Mouse (Mus musculus) intestine, postnatal 0 days (tissue): Measurements from ENCODE around the gene Ltv1. TPM values are rescaled to one million over a fixed set of nuclear protein-coding genes. Genes with fewer than 3 reads are reported as not detected.

Experiments
- ATAC-seq: fragments of 200-750 bp; cut with Nextera tagmentation; 2 replicates; pipeline ENCODE4 v1.8.0; 2017; ENCODE audit warnings: mild to moderate bottlenecking, moderate TSS enrichment, moderate library complexity
- H3K27ac ChIP-seq: fragments of 300-500 bp; sonication (generic); 2 replicates; pipeline ENCODE4 v1.5.1; 2014; ENCODE audit warnings: mild to moderate bottlenecking, low read depth, low read length, moderate library complexity
- H3K27me3 ChIP-seq: fragments of 300-500 bp; sonication (generic); replicated peaks from 2 replicates; pipeline ENCODE4 v1.6.1; 2014; ENCODE audit warnings: low read length, mixed read lengths; ENCODE audit not compliant: control insufficient read depth, insufficient read depth
- H3K36me3 ChIP-seq: fragments of 300-500 bp; sonication (generic); 2 replicates; pipeline ENCODE4 v1.6.1; 2014; ENCODE audit warnings: mild to moderate bottlenecking, moderate library complexity; ENCODE audit not compliant: control insufficient read depth, insufficient read depth
- H3K4me1 ChIP-seq: fragments of 300-500 bp; sonication (generic); replicated peaks from 2 replicates; pipeline ENCODE4 v1.6.1; 2014; ENCODE audit warnings: antibody characterized with exemption, low read length, mixed read lengths; ENCODE audit not compliant: control insufficient read depth, insufficient read depth
- H3K4me2 ChIP-seq: fragments of 300-500 bp; sonication (generic); replicated peaks from 2 replicates; pipeline ENCODE4 v1.6.1; 2014; ENCODE audit warnings: low read depth, mild to moderate bottlenecking, moderate library complexity
- H3K4me3 ChIP-seq: fragments of 300-500 bp; sonication (generic); 2 replicates; pipeline ENCODE4 v1.5.1; 2014; ENCODE audit warnings: low read depth, low read length
- H3K9ac ChIP-seq: fragments of 300-500 bp; sonication (generic); 2 replicates; pipeline ENCODE4 v1.6.1; 2014; ENCODE audit warnings: mild to moderate bottlenecking, low read depth, low read length
- H3K9me3 ChIP-seq: fragments of 300-500 bp; sonication (generic); 2 replicates; pipeline ENCODE4 v1.6.1; 2016; ENCODE audit warnings: mixed run types; ENCODE audit not compliant: control insufficient read depth
- CTCF ChIP-seq: sonication (generic); IDR thresholded peaks from 2 replicates; pipeline ENCODE4 v1.5.1; 2016; ENCODE audit warnings: low read depth, mild to moderate bottlenecking, control low read depth, antibody characterized with exemption, moderate library complexity
- WGBS: fragments of 180-500 bp; shearing (Covaris S2); extraction: QIAGEN DNeasy Blood & Tissue Kit; methylation state at CpG from one replicate; pipeline ENCODE4 v1.1.7; 2014; 5-methylcytosine and 5-hydroxymethylcytosine counted together
- polyA plus RNA-seq: library from polyadenylated mRNA; unstranded; fragments of >200 nt; fragmentation: Nextera tagmentation; extraction: Ambion mirVana; gene quantifications from 2 replicates; pipeline ENCODE4 v1.2.1, GENCODE M21; 2015

Gene Ltv1
- polyA plus RNA-seq, 1 experiment from 2014 or later: 44.1 TPM

GRCm38 (mm10) chr10:13213956-13214355 is 21.0 kb upstream of the Ltv1 start:
- Histone ChIP-seq H3K4me1 (no peaks in the 10 kb centered on the region; the same call in 1 of the 2 replicates), H3K36me3 (no peaks in the 10 kb centered on the region; the same call in 1 of the 2 replicates), H3K27ac (no peak overlapping the region), H3K9ac (no peak overlapping the region), H3K9me3 (no peaks in the 10 kb centered on the region), H3K27me3 (no peaks in the 10 kb centered on the region), H3K4me2 (no peak overlapping the region), H3K4me3 (no peak overlapping the region)
- WGBS: 75% methylated on average over 12 of the region's 12 CpGs
- TF ChIP-seq CTCF: no peak
- no peak for ATAC-seq

- H3K27me3 ChIP-seq: no peaks in the 10 kb centered on the region
- 67% methylated on average over 6 of the region's 6 CpGs for WGBS
- H3K36me3 ChIP-seq: no peaks in the 10 kb centered on the region; the same call in 1 of the 2 replicates
- no peak overlapping the region for H3K9ac ChIP-seq
- no peaks in the 10 kb centered on the region for H3K9me3 ChIP-seq
- no peak for TF ChIP-seq CTCF
- ATAC-seq: no peak
- no peak overlapping the region for H3K27ac ChIP-seq
- H3K4me1 ChIP-seq: no peaks in the 10 kb centered on the region; the same call in 1 of the 2 replicates
- no peak overlapping the region for H3K4me2 ChIP-seq
- H3K4me3 ChIP-seq: no peak overlapping the region
Measured at GRCm38 (mm10) chr10:13212829-13213228, 19.9 kb upstream of the Ltv1 start.

GRCm38 (mm10) chr10:13212326-13212725 is 19.4 kb upstream of the Ltv1 start:
- no peak for TF ChIP-seq CTCF
- Histone ChIP-seq H3K4me1 (no peaks in the 10 kb centered on the region; the same call in 1 of the 2 replicates), H3K4me3 (no peak overlapping the region), H3K36me3 (no peaks in the 10 kb centered on the region; the same call in 1 of the 2 replicates), H3K27me3 (no peaks in the 10 kb centered on the region), H3K9me3 (no peaks in the 10 kb centered on the region), H3K4me2 (no peak overlapping the region), H3K9ac (no peak overlapping the region), H3K27ac (no peak overlapping the region)
- WGBS: 83% methylated on average over 9 of the region's 9 CpGs
- ATAC-seq: no peak

DNA sequence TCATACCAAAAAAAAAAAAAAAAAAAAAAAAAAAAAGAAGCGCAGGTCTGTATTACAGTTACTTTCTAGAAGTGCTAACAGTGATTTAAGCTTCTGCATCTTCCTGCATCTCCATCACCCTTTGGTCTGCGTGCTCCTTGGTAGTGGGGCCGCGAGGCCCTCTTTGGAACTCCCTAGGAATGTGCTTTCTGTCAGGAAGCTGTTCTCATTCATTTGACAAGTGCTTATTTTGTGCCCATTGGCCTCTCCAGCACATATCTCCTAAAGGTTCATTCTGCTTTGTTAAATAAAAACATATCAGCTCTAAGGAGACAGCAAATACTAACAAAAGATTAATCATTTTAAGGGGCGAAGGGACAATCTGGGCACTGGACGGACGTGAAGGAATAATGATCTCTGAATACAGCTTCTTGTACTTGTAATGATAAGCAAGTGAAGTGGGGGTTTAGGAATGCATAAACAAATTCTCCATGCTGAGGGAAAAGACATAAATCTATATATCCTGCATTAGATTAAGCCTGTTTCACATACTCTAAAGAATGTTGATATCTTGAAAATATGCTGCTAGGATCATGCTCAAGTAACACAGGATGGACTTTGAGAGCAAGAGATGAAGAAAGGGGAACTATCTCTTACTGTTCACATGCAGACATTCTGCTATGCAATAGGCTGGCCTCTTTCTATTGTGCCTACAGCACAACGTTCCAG is 17.1 kb upstream of the Ltv1 start:
- TF ChIP-seq CTCF: no peak
- Histone ChIP-seq H3K4me2 (no peak overlapping the region), H3K4me1 (no peaks in the 10 kb centered on the region; the same call in 1 of the 2 replicates), H3K9me3 (no peaks in the 10 kb centered on the region), H3K4me3 (no peak overlapping the region), H3K27me3 (no peaks in the 10 kb centered on the region), H3K27ac (no peak overlapping the region), H3K9ac (no peak overlapping the region), H3K36me3 (no peaks in the 10 kb centered on the region)
- 0 out of 2 replicates have a peak, but pooled peaks have one; percentile 19 for ATAC-seq
- 56% methylated on average over 8 of the region's 8 CpGs for WGBS

GRCm38 (mm10) chr10:13209506-13209905 is 16.5 kb upstream of the Ltv1 start:
- 70% methylated on average over 3 of the region's 3 CpGs for WGBS
- H3K9me3 ChIP-seq: no peaks in the 10 kb centered on the region
- no peak for ATAC-seq
- no peaks in the 10 kb centered on the region for H3K36me3 ChIP-seq
- no peaks in the 10 kb centered on the region for H3K27me3 ChIP-seq
- H3K4me3 ChIP-seq: no peak overlapping the region
- no peak overlapping the region for H3K4me2 ChIP-seq
- TF ChIP-seq CTCF: peak; percentile 25
- no peaks in the 10 kb centered on the region; the same call in 1 of the 2 replicates for H3K4me1 ChIP-seq
- no peak overlapping the region for H3K9ac ChIP-seq
- no peak overlapping the region for H3K27ac ChIP-seq

- Histone ChIP-seq H3K27ac (no peak overlapping the region), H3K9me3 (no peaks in the 10 kb centered on the region), H3K36me3 (no peaks in the 10 kb centered on the region), H3K27me3 (no peaks in the 10 kb centered on the region), H3K4me2 (no peak overlapping the region), H3K4me1 (no peaks in the 10 kb centered on the region; the same call in 1 of the 2 replicates), H3K9ac (no peak overlapping the region), H3K4me3 (no peak overlapping the region)
- no peak for ATAC-seq
- WGBS: 85% methylated on average over 4 of the region's 4 CpGs
- TF ChIP-seq CTCF: no peak
Measured at GRCm38 (mm10) chr10:13209061-13209460, 16.1 kb upstream of the Ltv1 start.
